Comparison of ENCODE assay signal across 27 mouse cellular contexts in genomic region chr4:96314158-96314557, GRCm38 (mm10). TPM values are rescaled to one million over a fixed set of nuclear protein-coding genes. Genes with fewer than 3 reads are reported as not detected.
DNase-seq lines count a peak whose midpoint lies in the region; ATAC-seq lines count a peak whose summit lies in the region.
"Had no signal": no experiment of that assay in that cellular context is flagged by ENCODE, and none has a peak within 500 bp of the region (broad histone marks: within the 10 kb centered on the region; RNA-seq: fewer than 3 reads in every experiment).

No protein-coding gene starts in this region.

- no peaks in the 10 kb centered on the region for H3K36me3 ChIP-seq in intestine, embryonic 15.5 days
- no peaks in the 10 kb centered on the region for H3K36me3 ChIP-seq in intestine, embryonic 16.5 days (ENCODE audit: control insufficient read depth, insufficient read depth, low read length)
- no peaks in the 10 kb centered on the region for H3K36me3 ChIP-seq in hindbrain, embryonic 14.5 days (replicated peaks; ENCODE audit: control insufficient read depth, insufficient read depth)
- H3K36me3 ChIP-seq: embryonic facial prominence, embryonic 10.5 days; embryonic facial prominence, embryonic 12.5 days; forebrain, embryonic 15.5 days; G1E had no signal

- no peaks in the 10 kb centered on the region for H3K4me1 ChIP-seq in intestine, embryonic 15.5 days (replicated peaks)
- no peaks in the 10 kb centered on the region for H3K4me1 ChIP-seq in intestine, embryonic 16.5 days (ENCODE audit: control insufficient read depth, insufficient read depth, low read length)
- no peaks in the 10 kb centered on the region for H3K4me1 ChIP-seq in hindbrain, embryonic 14.5 days (replicated peaks; ENCODE audit: control insufficient read depth, insufficient read depth, low read length)
- H3K4me1 ChIP-seq: embryonic facial prominence, embryonic 10.5 days; embryonic facial prominence, embryonic 12.5 days; forebrain, embryonic 13.5 days; forebrain, embryonic 15.5 days had no signal

- no peak overlapping the region for H3K4me2 ChIP-seq in intestine, embryonic 15.5 days (replicated peaks)
- no peak overlapping the region for H3K4me2 ChIP-seq in intestine, embryonic 16.5 days (ENCODE audit: low read depth, low read length)
- H3K4me2 ChIP-seq in hindbrain, embryonic 14.5 days (replicated peaks): no peak overlapping the region
- H3K4me2 ChIP-seq: embryonic facial prominence, embryonic 12.5 days; forebrain, embryonic 13.5 days; forebrain, embryonic 15.5 days had no signal

- H3K27me3 ChIP-seq in intestine, embryonic 15.5 days (replicated peaks): no peaks in the 10 kb centered on the region
- no peaks in the 10 kb centered on the region for H3K27me3 ChIP-seq in intestine, embryonic 16.5 days (replicated peaks; ENCODE audit: control insufficient read depth, insufficient read depth, low read length)
- no peaks in the 10 kb centered on the region for H3K27me3 ChIP-seq in hindbrain, embryonic 14.5 days (ENCODE audit: control insufficient read depth, insufficient read depth, low read length)
- H3K27me3 ChIP-seq: embryonic facial prominence, embryonic 12.5 days; forebrain, embryonic 13.5 days; forebrain, embryonic 15.5 days had no signal

- 89% methylated on average over 13 of the region's 13 CpGs for WGBS in intestine, embryonic 15.5 days
- 86% methylated on average over 13 of the region's 13 CpGs for WGBS in intestine, embryonic 16.5 days
- 93% methylated on average over 13 of the region's 13 CpGs for WGBS in hindbrain, embryonic 14.5 days

- peak; percentile 17; the same call in 1 of the 2 replicates for ATAC-seq in intestine, embryonic 15.5 days
- no peak for ATAC-seq in intestine, embryonic 16.5 days
- ATAC-seq in hindbrain, embryonic 14.5 days (ENCODE audit: low FRiP score): no peak
- ATAC-seq: forebrain, embryonic 13.5 days; forebrain, embryonic 15.5 days; forebrain, postnatal 0 days had no signal

- H3K27ac ChIP-seq in intestine, embryonic 15.5 days: no peak overlapping the region
- H3K27ac ChIP-seq in intestine, embryonic 16.5 days (ENCODE audit: low read length): no peak overlapping the region
- H3K27ac ChIP-seq in hindbrain, embryonic 14.5 days: no peak overlapping the region
- H3K27ac ChIP-seq: embryonic facial prominence, embryonic 10.5 days; embryonic facial prominence, embryonic 12.5 days; forebrain, embryonic 13.5 days; forebrain, embryonic 15.5 days had no signal

- no peaks in the 10 kb centered on the region for H3K9me3 ChIP-seq in intestine, embryonic 15.5 days
- no peaks in the 10 kb centered on the region for H3K9me3 ChIP-seq in intestine, embryonic 16.5 days (ENCODE audit: control insufficient read depth, low read length)
- H3K9me3 ChIP-seq in hindbrain, embryonic 14.5 days (ENCODE audit: control insufficient read depth, low read length): no peaks in the 10 kb centered on the region
- H3K9me3 ChIP-seq: embryonic facial prominence, embryonic 10.5 days; embryonic facial prominence, embryonic 12.5 days; forebrain, embryonic 13.5 days; forebrain, embryonic 15.5 days had no signal

- no peak overlapping the region for H3K9ac ChIP-seq in intestine, embryonic 15.5 days
- no peak overlapping the region for H3K9ac ChIP-seq in intestine, embryonic 16.5 days (ENCODE audit: low read depth, low read length)
- H3K9ac ChIP-seq in hindbrain, embryonic 14.5 days: no peak overlapping the region
- H3K9ac ChIP-seq: embryonic facial prominence, embryonic 12.5 days; forebrain, embryonic 13.5 days; forebrain, embryonic 15.5 days; forebrain, postnatal 0 days had no signal

- no peak overlapping the region for H3K4me3 ChIP-seq in intestine, embryonic 15.5 days (replicated peaks)
- no peak overlapping the region for H3K4me3 ChIP-seq in intestine, embryonic 16.5 days (ENCODE audit: low read length)
- no peak overlapping the region for H3K4me3 ChIP-seq in hindbrain, embryonic 14.5 days (replicated peaks; ENCODE audit: low read length)
- H3K4me3 ChIP-seq: embryonic facial prominence, embryonic 10.5 days; embryonic facial prominence, embryonic 12.5 days; forebrain, embryonic 13.5 days; forebrain, embryonic 15.5 days had no signal

- DNase-seq in NIH3T3 (ENCODE audit: low read depth): peak; percentile 53
- DNase-seq in ZHBTc4 (ENCODE audit: low read depth, low spot score): peak; percentile 30
- peak; percentile 2 for DNase-seq in yolk sac, embryonic 10.5 days (ENCODE audit: low spot score)
- no peak for DNase-seq in hindbrain, embryonic 14.5 days (ENCODE audit: low spot score)
- no peak for DNase-seq in neural tube, embryonic 10.5 days (ENCODE audit: extremely low spot score, low spot score)
- DNase-seq in cerebellum, adult 8-10 months: no peak
- DNase-seq: adrenal gland, adult 2 months; adrenal gland, postnatal 10 days; adrenal gland, postnatal 25 days; cerebellum, adult 11 months; cerebellum, adult 18-20 months; cerebellum, adult 9-10 months; cerebellum, postnatal 10 days; cerebellum, postnatal 25 days; forebrain, postnatal 0 days had no signal

RNA-seq across cellular contexts. Expression of gene Cyp2j11, which starts 34.3 kb away (rescaled TPM):
- not detected in 2 replicates for polyA plus RNA-seq in intestine, embryonic 15.5 days (2015; fragmentation: Nextera tagmentation; extraction: Ambion mirVana)
- polyA plus RNA-seq in intestine, embryonic 16.5 days (2015; fragmentation: Nextera tagmentation; extraction: Ambion mirVana): not detected in 2 replicates
- not detected in 2 replicates for polyA plus RNA-seq in hindbrain, embryonic 14.5 days (2014; fragmentation: Nextera tagmentation; extraction: Ambion mirVana)
- polyA plus RNA-seq: adrenal gland, adult 2 months; brain, embryonic 14.5 days; C2C12; cortical plate, adult 2 months; embryonic facial prominence, embryonic 10.5 days; embryonic facial prominence, embryonic 12.5 days; embryonic facial prominence, embryonic 14.5 days; forebrain, embryonic 11.5 days; forebrain, embryonic 13.5 days; forebrain, embryonic 15.5 days; forebrain, postnatal 0 days; G1E had no signal

Comparison
In these comparisons a context has a peak if more than half of its experiments do, and no peak if none do; other contexts are left out.
1. DNase-seq: peak in NIH3T3 (single experiment), ZHBTc4 (single experiment) and yolk sac, embryonic 10.5 days (single experiment); none in hindbrain, embryonic 14.5 days (single experiment), neural tube, embryonic 10.5 days (single experiment) and cerebellum, adult 8-10 months (single experiment).